Mouse (Mus musculus): ENCODE data around the gene Foxn3. TPM values are rescaled to one million over a fixed set of nuclear protein-coding genes. Genes with fewer than 3 reads are reported as not detected.
A peak's percentile ranks its signal among the peaks of the same experiment; 100 is the strongest.
"Not testable (repeated sequence)": the region's sequence is repeated elsewhere in the genome, so short reads cannot be mapped to it uniquely, and the experiment has no call there.

The Foxn3 gene
- polyA plus RNA-seq, 1 experiment from 2014 or later, result 86.4 TPM

GRCm38 (mm10) chr12:99199124-99199483 is 364.3 kb downstream of the Foxn3 start:
- no peak overlapping the region for H3K27ac ChIP-seq (replicated peaks)
- no peak for ATAC-seq (replicated peaks)
- no peaks in the 10 kb centered on the region for H3K9me3 ChIP-seq
- peaks cover 10% of the 10 kb centered on the region; the same call in 1 of the 2 replicates for H3K4me1 ChIP-seq
- H3K36me3 ChIP-seq, result peaks cover 4% of the 10 kb centered on the region; the same call in 1 of the 2 replicates
- no peak overlapping the region for H3K4me2 ChIP-seq (replicated peaks)
- 79% methylated on average over 5 of the region's 5 CpGs for WGBS
- no peak overlapping the region for H3K4me3 ChIP-seq
- no peak overlapping the region for H3K9ac ChIP-seq (replicated peaks)
- no peaks in the 10 kb centered on the region for H3K27me3 ChIP-seq

- 0 out of 2 replicates have a peak, but pooled peaks have one; percentile 19 for ATAC-seq (replicated peaks)
- Histone ChIP-seq H3K9me3 (no peaks in the 10 kb centered on the region), H3K4me2 (replicated peaks) (no peak overlapping the region), H3K27ac (replicated peaks) (no peak overlapping the region), H3K36me3 (peaks cover 4% of the 10 kb centered on the region; the same call in 1 of the 2 replicates), H3K4me1 (peaks cover 11% of the 10 kb centered on the region; the same call in 1 of the 2 replicates), H3K27me3 (no peaks in the 10 kb centered on the region), H3K9ac (replicated peaks) (no peak overlapping the region), H3K4me3 (no peak overlapping the region)
- 82% methylated on average over 12 of the region's 12 CpGs for WGBS
Observed at GRCm38 (mm10) chr12:99198428-99199123, 364.8 kb downstream of the Foxn3 start.

- H3K9ac ChIP-seq (replicated peaks), result no peak overlapping the region
- H3K4me3 ChIP-seq, result no peak overlapping the region
- peaks cover 15% of the 10 kb centered on the region; the same call in 1 of the 2 replicates for H3K4me1 ChIP-seq
- H3K27ac ChIP-seq (replicated peaks), result no peak overlapping the region
- peaks cover 4% of the 10 kb centered on the region; the same call in 1 of the 2 replicates for H3K36me3 ChIP-seq
- no peaks in the 10 kb centered on the region for H3K27me3 ChIP-seq
- no peak overlapping the region for H3K4me2 ChIP-seq (replicated peaks)
- H3K9me3 ChIP-seq, result no peaks in the 10 kb centered on the region
- no peak for ATAC-seq (replicated peaks)
- 52% methylated on average over 7 of the region's 7 CpGs for WGBS
Observed at GRCm38 (mm10) chr12:99197031-99197430, 366.4 kb downstream of the Foxn3 start.

GRCm38 (mm10) chr12:99195655-99196054 is 367.7 kb downstream of the Foxn3 start:
- H3K27ac ChIP-seq (replicated peaks), result no peak overlapping the region
- peaks cover 4% of the 10 kb centered on the region; the same call in 1 of the 2 replicates for H3K36me3 ChIP-seq
- H3K9ac ChIP-seq (replicated peaks), result no peak overlapping the region
- no peak for ATAC-seq (replicated peaks)
- WGBS, result 75% methylated on average over 5 of the region's 5 CpGs
- no peaks in the 10 kb centered on the region for H3K9me3 ChIP-seq
- H3K4me3 ChIP-seq, result no peak overlapping the region
- H3K27me3 ChIP-seq, result no peaks in the 10 kb centered on the region
- H3K4me1 ChIP-seq, result peaks cover 15% of the 10 kb centered on the region; the same call in 1 of the 2 replicates
- no peak overlapping the region for H3K4me2 ChIP-seq (replicated peaks)

GRCm38 (mm10) chr12:99194120-99194519 is 369.3 kb downstream of the Foxn3 start:
- 92% methylated on average over 17 of the region's 17 CpGs for WGBS
- not testable (repeated sequence) for H3K4me3 ChIP-seq; H3K36me3 ChIP-seq; H3K9ac ChIP-seq (replicated peaks); H3K27me3 ChIP-seq; H3K4me2 ChIP-seq (replicated peaks); H3K9me3 ChIP-seq; ATAC-seq (replicated peaks); H3K27ac ChIP-seq (replicated peaks)
- peaks cover 15% of the 10 kb centered on the region; the same call in 1 of the 2 replicates for H3K4me1 ChIP-seq

GRCm38 (mm10) chr12:99187671-99188070 is 375.7 kb downstream of the Foxn3 start:
- 97% methylated on average over 4 of the region's 4 CpGs for WGBS
- H3K4me1 ChIP-seq, result peaks cover 9% of the 10 kb centered on the region; the same call in 1 of the 2 replicates

GRCm38 (mm10) chr12:99186239-99186638 is 377.1 kb downstream of the Foxn3 start:
- 33% methylated on average over 4 of the region's 4 CpGs for WGBS
- no peak for ATAC-seq (replicated peaks)
- no peaks in the 10 kb centered on the region for H3K27me3 ChIP-seq
- H3K27ac ChIP-seq (replicated peaks), result no peak overlapping the region; the same call in 1 of the 2 replicates
- no peak overlapping the region for H3K9ac ChIP-seq (replicated peaks)
- no peak overlapping the region for H3K4me2 ChIP-seq (replicated peaks)
- H3K4me1 ChIP-seq, result peaks cover 9% of the 10 kb centered on the region; the same call in 1 of the 2 replicates
- H3K36me3 ChIP-seq, result no peaks in the 10 kb centered on the region
- H3K9me3 ChIP-seq, result no peaks in the 10 kb centered on the region
- no peak overlapping the region for H3K4me3 ChIP-seq

More at GRCm38 (mm10) chr12:99187671-99188070, 375.7 kb downstream of the Foxn3 start:
- no peak overlapping the region for H3K4me3 ChIP-seq
- ATAC-seq (replicated peaks), result no peak
- H3K27ac ChIP-seq (replicated peaks), result no peak overlapping the region
- H3K9me3 ChIP-seq, result no peaks in the 10 kb centered on the region
- H3K27me3 ChIP-seq, result no peaks in the 10 kb centered on the region
- no peaks in the 10 kb centered on the region for H3K36me3 ChIP-seq
- no peak overlapping the region for H3K4me2 ChIP-seq (replicated peaks)
- no peak overlapping the region for H3K9ac ChIP-seq (replicated peaks)

GRCm38 (mm10) chr12:99183261-99183792 is 380.1 kb downstream of the Foxn3 start:
- WGBS, result 87% methylated on average over 7 of the region's 7 CpGs
- Histone ChIP-seq H3K27me3 (no peaks in the 10 kb centered on the region), H3K36me3 (no peaks in the 10 kb centered on the region), H3K4me1 (peaks cover 9% of the 10 kb centered on the region; the same call in 1 of the 2 replicates), H3K4me3 (no peak overlapping the region), H3K4me2 (replicated peaks) (no peak overlapping the region), H3K9me3 (no peaks in the 10 kb centered on the region), H3K27ac (replicated peaks) (no peak overlapping the region), H3K9ac (replicated peaks) (no peak overlapping the region)
- no peak for ATAC-seq (replicated peaks)

- Histone ChIP-seq H3K4me1 (peaks cover 9% of the 10 kb centered on the region; the same call in 1 of the 2 replicates), H3K9ac (replicated peaks) (no peak overlapping the region), H3K9me3 (no peaks in the 10 kb centered on the region), H3K27me3 (no peaks in the 10 kb centered on the region), H3K27ac (replicated peaks) (no peak overlapping the region), H3K36me3 (no peaks in the 10 kb centered on the region), H3K4me2 (replicated peaks) (no peak overlapping the region), H3K4me3 (no peak overlapping the region)
- ATAC-seq (replicated peaks), result no peak
- WGBS, result 80% methylated on average over 3 of the region's 3 CpGs
Observed at GRCm38 (mm10) chr12:99182338-99182737, 381.0 kb downstream of the Foxn3 start.

GRCm38 (mm10) chr12:99180234-99180824 is 383.1 kb downstream of the Foxn3 start:
- Histone ChIP-seq H3K27me3 (no peaks in the 10 kb centered on the region), H3K9me3 (no peaks in the 10 kb centered on the region), H3K9ac (replicated peaks) (no peak overlapping the region), H3K4me3 (no peak overlapping the region), H3K4me2 (replicated peaks) (no peak overlapping the region), H3K27ac (replicated peaks) (no peak overlapping the region), H3K36me3 (no peaks in the 10 kb centered on the region), H3K4me1 (peaks cover 3% of the 10 kb centered on the region)
- 43% methylated on average over 3 of the region's 3 CpGs for WGBS
- no peak for ATAC-seq (replicated peaks)

- H3K27me3 ChIP-seq, result no peaks in the 10 kb centered on the region
- H3K9ac ChIP-seq (replicated peaks), result no peak overlapping the region
- no peaks in the 10 kb centered on the region for H3K36me3 ChIP-seq
- H3K4me2 ChIP-seq (replicated peaks), result no peak overlapping the region
- peak; percentile 57 for ATAC-seq (replicated peaks)
- no peaks in the 10 kb centered on the region for H3K9me3 ChIP-seq
- peaks cover 9% of the 10 kb centered on the region for H3K4me1 ChIP-seq
- H3K27ac ChIP-seq (replicated peaks), result peak overlapping the region; percentile 43
- no peak overlapping the region for H3K4me3 ChIP-seq
- WGBS, result 32% methylated on average over 11 of the region's 11 CpGs
Observed at GRCm38 (mm10) chr12:99174979-99175621, 388.3 kb downstream of the Foxn3 start.

- WGBS, result 84% methylated on average over 5 of the region's 5 CpGs
- Histone ChIP-seq H3K36me3 (no peaks in the 10 kb centered on the region), H3K4me1 (peaks cover 14% of the 10 kb centered on the region), H3K4me3 (no peak overlapping the region), H3K27ac (replicated peaks) (no peak overlapping the region), H3K9ac (replicated peaks) (no peak overlapping the region), H3K9me3 (no peaks in the 10 kb centered on the region), H3K27me3 (no peaks in the 10 kb centered on the region), H3K4me2 (replicated peaks) (no peak overlapping the region)
- no peak for ATAC-seq (replicated peaks)
Observed at GRCm38 (mm10) chr12:99172170-99172569, 391.2 kb downstream of the Foxn3 start.
